Mouse (Mus musculus): ENCODE results near the gene Gart.

The Gart gene

DNA sequence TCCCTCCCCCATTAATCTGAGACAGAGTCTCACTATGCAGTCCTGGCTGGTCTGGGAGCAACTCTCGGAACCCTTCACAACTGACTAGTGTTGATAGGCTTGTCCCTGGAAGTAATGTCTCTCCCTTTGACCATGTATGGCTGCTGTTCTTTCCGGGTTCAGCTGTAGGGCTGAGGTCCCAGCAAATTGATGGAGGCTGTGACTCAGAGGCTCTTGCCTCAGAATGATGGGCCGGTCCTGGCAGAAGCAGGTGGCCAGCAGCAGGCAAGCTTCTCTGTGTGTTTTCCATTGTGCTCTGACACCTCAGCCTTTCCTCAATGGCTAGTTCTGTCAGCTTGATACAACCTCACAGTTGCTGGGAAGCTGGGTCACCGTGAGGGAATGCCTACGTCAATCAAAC lies 34.2 kb downstream of the Gart start:
- DNase-seq (ENCODE audit: extremely low read depth, insufficient read length, low spot score): no peak

DNA sequence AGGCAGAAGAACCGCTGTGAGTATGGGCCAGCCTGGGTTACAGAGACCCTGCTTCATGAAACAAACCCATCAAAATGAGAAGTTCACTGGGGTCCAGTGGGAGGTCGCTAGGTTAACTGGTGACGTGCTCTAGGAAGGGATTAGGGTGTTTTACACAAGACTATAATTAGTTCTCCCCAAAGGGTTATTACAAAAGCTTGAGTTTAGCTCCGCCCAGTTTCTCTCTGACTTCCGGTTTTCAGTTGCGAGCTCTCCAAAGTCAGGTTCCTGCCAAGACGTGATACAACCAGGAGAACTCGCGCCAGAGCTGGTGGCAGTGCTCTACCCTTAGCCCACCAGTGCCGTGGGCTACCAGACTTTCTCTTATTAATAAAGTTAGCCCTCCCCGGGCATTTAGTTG lies 35.5 kb downstream of the Gart start:
- DNase-seq (ENCODE audit: extremely low read depth, insufficient read length, low spot score): no peak

DNA sequence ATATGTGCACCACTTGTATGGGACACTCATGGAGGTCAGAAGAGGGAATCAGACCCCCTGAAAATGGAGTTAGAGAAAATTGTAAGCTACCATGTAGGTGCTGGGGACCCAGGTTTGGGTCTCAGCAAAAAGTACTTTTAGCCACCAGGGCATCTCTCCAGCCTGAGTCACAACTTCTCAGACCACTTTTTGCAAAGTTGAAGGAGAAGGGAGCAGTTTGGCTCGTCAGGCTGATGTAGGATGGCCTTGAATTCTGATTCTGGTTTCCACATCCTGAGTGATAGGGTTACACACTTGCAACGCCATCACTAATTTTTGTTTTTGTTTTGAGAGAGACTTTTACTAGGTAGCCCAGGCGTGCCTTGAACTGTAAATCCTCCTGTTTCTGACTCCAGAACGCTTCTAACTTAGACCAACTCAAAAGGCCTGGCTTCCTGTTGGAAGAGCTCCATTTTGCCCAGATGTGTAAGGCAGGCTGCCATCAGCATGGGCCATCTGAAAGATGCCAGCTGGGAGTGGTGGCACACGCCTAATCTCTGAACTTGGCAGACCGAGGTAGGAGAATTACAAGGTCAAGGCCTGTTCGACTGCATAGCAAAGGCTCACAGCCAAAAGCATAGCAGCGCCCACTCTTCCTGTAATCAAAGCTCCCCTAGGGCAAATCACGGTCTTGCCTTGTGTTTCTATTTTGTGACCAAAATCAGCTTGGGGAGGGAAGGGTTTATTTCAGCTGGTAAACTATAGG lies 37.1 kb downstream of the Gart start:
- DNase-seq (ENCODE audit: extremely low read depth, insufficient read length, low spot score): peak; percentile 27

DNA sequence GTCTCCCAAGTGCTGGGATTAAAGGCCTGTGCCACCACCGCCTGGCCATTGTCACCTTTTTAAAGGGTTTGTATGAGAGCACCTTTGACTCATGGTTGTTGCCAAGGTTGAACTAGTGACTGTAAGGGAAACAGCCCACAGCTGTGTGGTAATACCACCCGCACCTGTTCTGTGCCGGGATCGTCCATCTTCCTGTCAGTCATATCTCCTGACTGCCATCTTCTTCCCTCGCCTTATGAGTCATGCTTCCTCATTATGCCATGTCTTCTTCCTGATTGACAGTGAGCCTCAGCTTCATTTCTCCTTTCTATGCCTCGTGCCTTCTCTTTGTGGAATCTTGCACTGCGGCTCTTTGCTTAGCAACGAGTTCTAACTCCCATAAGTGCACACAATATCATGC lies 39.8 kb downstream of the Gart start:
- DNase-seq (ENCODE audit: extremely low read depth, insufficient read length, low spot score): no peak

DNA sequence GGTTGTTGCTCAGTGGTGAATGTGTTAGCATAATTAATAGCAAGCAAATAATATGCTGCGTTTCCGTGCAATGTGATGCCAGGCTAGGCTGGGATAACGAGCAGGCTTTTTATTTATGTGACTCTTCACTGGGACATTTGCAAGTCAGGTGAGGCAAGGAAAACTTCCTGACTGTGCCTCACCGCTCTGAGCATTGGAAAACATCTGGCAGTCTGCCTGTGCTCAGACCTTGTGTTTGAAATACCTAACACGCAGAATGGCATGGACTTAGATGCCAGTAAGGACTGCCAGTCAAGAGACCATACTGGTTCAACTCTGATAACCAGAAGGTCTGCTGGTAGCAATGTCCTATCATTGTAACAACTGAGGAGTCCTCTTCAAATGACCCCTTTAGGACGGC lies 41.6 kb downstream of the Gart start:
- no peak for DNase-seq (ENCODE audit: extremely low read depth, insufficient read length, low spot score)

DNA sequence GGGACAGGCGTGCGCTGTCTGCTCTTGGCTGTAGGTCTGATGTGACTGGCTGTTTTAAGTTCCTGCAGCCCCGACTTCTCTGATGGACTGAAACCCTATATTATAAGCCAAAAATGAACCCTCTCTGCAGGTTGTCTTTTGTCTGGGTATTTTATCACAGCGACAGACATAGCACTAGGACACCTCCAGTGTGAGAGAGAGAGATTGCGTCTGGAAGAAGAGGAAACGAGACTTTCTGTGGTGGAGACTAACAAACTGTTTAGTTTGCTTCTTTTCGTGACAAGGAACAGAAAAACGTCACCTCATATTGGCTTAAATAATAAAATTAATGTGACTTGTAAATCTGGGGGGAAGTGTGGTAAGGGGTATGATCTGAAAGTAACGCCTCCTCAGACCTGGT lies 45.1 kb downstream of the Gart start:
- no peak for DNase-seq (ENCODE audit: extremely low read depth, insufficient read length, low spot score)

DNA sequence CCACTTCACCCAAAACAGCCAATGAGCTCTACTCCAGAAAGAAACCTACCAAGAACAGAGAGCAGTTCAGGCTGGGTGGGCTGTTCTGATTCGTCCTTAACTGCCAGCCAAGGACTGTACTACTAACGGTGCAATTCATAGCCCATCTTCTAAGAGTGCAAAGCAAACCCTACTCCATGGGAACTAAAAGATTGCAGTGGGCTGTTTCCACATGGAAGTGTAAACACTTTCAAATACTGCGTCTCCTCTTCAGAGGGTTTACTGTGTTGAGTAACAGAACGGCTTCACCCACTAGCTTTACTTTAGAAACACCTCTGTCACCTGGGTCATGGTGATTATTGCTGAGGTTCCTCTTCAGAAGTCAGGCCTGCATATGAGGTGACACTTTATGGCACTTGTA lies 45.7 kb downstream of the Gart start:
- no peak for DNase-seq (ENCODE audit: extremely low read depth, insufficient read length, low spot score)

DNA sequence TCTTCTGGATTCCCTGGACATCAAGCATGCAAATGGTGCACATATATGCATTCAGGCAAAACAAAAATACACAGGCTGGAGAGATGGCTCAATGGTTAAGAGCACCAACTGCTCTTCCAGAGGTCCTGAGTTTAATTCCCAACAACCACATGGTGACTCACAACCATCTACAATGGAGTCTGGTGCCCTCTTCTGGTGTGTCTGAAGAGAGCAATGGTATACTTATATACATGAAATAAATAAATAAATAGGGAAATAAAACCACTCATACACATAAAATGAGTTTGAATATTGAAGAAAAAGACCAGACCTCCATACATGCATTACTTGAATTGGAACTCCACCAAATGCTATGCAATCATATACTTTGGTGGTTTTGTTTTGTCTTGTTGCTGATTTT lies 47.5 kb downstream of the Gart start:
- no peak for DNase-seq (ENCODE audit: extremely low read depth, insufficient read length, low spot score)

DNA sequence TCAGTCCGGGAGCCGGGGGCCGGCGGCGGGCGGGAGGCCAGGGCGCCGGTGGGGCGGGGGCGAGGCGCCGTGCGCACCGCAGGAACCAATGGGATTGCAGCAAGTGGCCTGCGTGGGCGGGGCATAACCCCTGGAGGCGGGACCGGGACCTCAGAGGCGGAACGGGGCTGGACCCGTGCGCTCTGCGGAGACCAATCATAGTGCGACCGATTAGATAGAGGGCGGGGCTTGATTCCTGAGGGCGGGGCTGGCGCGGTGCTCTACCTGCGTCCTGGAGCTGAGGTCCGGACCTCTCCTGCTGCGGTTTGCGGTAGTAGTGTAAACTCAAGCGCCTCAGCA lies 49.1 kb downstream of the Gart start, which contains the start of gene Tmem50b:
Tmem50b (minus strand) TSS at position 129 of the 339 bp plus-strand sequence.
- peak; percentile 96 for DNase-seq (ENCODE audit: extremely low read depth, insufficient read length, low spot score)

DNA sequence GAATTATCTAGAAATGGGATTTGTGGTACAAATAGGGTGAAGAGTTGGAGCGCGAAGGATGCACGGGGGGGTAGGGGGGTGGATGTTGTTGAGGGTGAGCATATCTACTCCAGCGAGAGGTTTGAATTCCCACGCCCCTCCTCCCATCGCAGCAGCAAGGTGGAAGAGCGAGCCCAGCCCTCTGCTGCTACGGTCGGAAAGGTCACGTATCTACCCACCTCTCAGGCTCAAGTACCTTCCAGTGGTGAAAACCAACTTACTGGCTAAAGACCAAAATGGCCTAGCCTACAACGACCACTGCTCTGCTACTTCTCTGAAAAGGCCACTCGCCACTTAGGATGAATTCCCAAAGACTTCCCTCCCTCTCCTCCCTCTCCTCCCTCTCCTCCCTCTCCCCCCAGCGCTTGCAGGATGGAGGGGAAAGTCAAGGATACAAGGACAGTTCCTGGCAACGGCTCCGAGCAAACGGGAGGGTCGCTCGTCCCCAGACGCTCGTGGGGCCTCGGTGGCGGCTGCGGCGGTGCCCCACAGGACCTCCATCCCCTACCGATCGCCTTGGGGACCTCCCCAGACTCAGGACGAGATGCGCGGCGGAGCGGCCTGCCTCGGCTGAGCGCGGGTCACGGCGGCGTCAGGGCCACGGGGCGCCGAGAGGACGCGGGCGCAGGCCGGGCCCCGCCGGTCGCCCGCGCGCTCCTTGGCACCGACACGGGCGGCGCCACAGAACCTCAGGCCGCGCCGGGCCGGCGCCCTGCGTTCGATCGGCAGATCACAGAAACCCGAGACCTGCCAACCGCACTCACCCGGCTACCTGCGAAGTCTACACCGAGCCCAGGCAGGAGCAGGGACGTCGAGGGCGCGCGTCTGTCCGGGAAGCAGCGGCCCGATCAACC lies 49.7 kb downstream of the Gart start:
- DNase-seq (ENCODE audit: extremely low read depth, insufficient read length, low spot score): no peak

DNA sequence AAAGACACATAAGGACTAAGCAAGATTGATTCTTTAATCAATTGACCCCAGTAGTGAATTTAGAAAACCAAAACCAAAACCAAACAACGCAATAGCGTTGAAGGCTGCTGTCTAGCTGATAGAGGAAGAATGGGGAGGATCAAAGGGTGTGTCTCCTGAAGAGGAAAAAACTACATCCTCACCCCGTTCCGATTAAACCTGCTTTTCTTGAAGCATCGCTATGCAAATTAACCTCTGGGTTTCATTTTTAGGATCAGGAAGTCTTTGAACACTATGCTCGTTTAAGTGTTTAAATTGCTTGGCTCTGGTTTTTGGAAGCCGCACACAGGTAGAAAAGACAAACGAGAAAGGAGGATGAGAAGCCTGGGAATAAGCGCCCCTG lies 50.4 kb downstream of the Gart start:
- DNase-seq (ENCODE audit: extremely low read depth, insufficient read length, low spot score): no peak

DNA sequence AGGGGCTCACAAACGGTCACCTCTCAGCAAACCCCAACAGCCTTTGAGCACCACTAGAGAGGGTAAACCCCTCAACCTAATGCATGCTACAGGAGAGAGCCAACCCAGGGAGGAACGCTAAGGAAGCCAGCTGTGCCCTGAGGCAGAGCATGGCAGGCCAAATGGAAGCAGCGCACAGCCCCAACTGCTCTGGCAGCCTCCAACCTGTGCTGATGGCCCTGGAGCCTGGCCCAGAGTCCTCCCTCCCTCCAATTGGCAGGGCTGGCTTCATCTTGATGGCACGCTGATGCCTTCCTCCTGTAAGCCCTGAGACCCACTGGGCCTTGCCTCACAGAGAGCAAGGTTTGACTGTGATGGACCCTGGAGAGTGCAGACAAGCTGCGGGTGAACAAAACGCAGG lies 51.7 kb downstream of the Gart start:
- no peak for DNase-seq (ENCODE audit: extremely low read depth, insufficient read length, low spot score)

DNA sequence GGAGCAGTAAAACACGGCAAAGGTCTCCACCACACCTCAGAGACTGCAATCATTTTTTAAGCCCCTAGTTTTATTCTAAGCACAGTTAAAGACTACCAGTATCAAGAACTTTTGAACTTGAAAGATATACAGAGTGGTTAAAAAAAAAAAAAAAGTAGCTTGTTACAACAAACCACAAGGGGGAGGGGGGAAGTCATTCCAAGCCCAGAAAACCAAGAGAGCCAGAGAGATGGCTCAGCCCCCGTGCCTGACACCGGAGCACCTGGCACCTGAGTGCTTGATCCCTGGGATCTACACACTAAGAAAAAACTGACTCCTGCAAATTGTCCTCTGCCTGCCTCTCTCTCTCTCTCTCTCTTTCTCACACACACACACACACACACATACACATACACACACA lies 53.5 kb downstream of the Gart start:
- DNase-seq (ENCODE audit: extremely low read depth, insufficient read length, low spot score): no peak

DNA sequence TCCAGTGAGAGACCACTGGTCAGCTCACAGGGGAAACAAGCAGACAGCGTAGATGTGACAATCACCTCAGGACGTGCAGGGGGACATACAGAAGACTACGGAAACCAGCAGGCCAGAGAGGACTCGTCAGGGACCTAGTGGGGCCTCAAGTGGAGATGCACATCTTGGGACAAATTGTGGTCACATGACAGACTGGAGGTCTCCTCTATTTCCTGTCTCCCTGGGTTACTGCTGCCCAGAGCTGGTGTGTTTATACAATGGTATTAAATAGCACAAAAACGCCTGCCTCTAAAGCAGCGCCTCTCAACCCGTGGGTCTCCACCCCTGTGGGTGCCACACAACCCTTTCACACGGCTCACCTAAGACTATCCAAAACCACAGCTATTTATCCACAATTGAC lies 54.6 kb downstream of the Gart start:
- DNase-seq (ENCODE audit: extremely low read depth, insufficient read length, low spot score): no peak

DNA sequence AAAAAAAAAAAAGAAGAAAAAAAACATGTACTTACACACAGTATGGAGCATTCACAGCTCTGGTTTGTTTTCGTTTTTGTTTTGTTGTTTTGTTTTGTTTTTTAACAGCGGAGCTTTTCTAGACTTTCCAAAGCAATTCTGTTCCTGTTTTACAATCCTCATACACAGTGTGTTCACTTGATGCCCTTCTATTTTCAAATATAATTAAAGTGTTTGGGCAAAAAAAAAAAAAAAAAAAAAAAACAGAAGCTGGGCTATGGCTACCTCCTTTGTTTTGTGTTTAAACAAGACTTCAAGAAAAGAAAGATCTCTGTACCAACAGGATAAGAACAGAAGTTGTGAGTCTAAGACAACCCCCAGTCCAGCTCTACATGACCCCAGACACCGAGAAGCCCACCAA lies 58.0 kb downstream of the Gart start:
- no peak for DNase-seq (ENCODE audit: extremely low read depth, insufficient read length, low spot score)

DNA sequence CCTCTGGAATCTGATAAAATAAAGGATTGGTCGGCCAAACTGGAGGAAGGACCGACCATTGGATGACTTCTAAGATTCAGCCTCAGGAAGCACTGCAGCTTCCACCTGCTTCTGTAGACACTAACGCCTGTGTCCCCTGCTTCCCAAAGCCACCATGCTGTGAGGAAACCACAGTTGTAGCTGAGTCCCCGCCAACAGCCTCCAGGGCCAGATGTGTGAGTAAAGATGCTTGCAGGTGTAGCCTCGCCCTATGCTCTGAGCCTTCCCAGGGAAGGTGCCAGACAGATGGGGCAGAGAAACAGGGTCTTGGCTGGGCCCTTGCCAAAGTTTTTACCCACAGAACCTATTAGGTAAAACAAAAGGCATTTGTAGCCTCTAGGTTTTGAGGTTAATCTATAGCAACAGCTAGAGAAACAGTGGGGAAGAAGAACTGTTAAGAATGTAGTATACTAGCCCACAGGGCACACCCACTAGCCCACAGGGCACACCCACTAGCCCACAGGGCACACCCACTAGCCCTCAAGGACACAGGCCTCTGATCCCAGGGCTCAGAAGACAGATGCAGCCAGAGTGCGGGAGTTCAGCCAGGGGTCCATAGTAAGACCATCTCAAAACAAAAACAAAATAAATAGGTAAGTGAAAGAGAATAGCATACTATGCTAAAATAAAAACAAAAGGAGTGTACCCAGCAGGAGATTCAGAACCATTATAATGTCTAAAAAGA lies 58.9 kb downstream of the Gart start:
- DNase-seq (ENCODE audit: extremely low read depth, insufficient read length, low spot score): peak; percentile 50

DNA sequence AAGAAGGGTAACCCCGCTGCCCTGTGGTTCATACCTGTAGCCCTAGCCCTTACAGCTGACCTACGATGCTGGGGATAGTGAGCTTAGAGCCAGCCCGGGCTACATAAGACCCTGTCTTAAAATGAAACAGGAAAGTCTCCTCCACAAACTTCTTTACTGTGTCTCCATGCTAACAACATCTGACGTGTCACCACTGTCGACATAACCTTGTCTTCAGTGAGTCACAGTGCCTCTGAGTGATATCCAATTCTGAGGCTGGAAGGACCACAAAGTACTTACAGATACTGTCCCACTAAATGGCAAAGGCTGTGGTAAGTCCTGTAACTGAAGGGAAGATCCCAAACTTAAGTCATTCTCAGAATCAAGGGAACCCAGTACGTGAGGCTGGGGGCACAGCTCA lies 60.5 kb downstream of the Gart start:
- no peak for DNase-seq (ENCODE audit: extremely low read depth, insufficient read length, low spot score)

DNA sequence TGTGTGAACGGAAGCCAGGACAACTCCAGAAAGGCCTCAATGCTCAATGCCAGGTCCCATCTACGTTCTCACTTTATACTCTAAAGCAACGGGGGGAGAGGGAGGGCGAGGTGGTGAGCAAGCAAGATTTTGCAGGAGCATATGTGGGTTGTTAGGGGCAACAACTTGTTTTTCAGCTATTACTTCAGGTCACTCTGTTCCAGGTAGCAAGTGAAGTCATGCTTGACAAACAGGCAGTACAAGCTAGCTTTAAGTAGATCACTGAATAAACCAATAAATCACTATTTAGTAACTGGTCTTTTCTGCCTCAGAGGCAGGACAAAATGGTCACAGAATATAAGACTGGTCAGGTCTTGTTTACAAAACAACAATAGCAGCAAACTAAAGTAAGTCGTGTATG lies 61.1 kb downstream of the Gart start:
- no peak for DNase-seq (ENCODE audit: extremely low read depth, insufficient read length, low spot score)

DNA sequence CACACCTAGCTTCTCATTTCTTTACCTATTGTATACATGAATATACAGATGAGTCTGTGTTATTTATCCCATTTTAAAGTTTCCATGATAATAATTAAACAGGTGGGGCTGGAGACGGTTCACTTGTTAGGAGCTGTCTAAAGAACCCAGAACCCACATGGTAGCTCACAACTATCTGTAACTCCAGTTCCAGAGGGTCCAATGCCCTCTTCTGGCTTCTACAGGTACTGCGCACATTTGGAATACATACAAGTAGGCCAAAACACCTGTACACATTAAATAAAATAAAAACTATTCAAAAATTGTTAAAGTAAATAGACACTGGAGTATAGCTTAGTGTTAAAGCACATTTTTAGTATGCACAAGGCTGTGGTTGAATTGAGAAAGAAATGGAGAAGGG lies 64.4 kb downstream of the Gart start:
- no peak for DNase-seq (ENCODE audit: extremely low read depth, insufficient read length, low spot score)

DNA sequence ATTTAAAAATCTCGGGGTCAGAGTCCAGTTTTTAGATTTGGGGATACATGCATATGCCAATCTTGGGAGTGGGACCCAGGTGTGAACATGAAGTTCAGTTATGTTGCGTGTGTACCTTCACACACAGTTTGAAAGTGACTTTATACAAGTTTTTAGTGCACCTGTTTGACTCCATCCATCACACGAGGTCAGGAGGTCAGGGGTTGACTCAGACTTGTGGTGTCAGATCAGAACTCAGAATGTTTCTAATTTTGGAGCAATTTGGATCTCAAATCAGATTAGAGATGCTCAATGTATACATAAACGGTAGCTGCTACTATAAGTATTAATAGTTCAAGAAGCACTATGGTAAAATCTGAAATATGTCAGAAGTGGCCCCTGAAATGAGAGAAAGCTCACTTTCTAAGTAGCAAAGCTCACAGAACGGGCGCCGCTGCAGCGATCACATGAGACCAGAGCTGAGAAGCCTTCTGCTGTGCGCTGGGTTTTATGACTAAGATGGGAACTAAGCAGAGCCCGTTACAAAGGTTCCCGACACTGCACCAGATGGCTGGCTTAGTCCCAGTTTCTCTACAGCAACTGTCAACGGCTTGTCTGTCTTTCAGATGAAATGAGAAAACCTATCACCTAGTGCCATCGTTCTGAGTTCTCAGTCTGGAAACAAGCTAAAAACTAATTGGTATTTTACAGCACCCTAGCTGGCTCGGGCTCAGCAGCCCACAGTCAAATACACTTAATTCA lies 67.6 kb downstream of the Gart start:
- DNase-seq (ENCODE audit: extremely low read depth, insufficient read length, low spot score): no peak

DNA sequence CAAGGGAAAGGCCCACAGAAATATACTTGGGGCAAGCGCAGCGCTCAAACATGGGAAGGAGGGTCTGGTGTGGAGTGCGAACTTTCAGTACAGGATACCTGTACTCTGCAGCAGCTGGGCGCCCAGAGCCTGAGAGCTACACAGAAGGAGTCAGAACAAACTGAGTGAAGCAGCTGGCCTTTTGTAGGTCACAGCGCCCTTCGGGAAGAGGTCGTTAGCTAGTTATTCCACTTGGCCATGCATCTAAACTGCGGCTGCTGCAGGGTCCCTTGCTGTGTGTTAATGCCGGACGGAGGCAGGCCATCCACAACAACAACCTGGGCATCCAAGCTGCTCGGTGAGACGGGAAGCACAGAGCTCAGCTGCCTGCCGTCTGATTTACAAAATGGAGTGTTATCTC lies 71.6 kb downstream of the Gart start:
- no peak for DNase-seq (ENCODE audit: extremely low read depth, insufficient read length, low spot score)

Measured in 3134 (cell line).